Mouse (Mus musculus): ENCODE data around the gene Itgb1bp1.

GRCm38 (mm10) chr12:21229076-21229918 is 56.8 kb downstream of the Itgb1bp1 start:
- TF ChIP-seq CTCF (conservative IDR thresholded peaks at IDR 0.05; ENCODE audit: insufficient read depth, insufficient read length, low read depth, low read length) (no peak), POLR2A (IDR thresholded peaks at IDR 0.05; ENCODE audit: low read depth, low read length) (no peak)
